Mouse (Mus musculus) brain, embryonic 14.5 days (tissue): ENCODE data around the gene Efcab11.

Experiments used
- CTCF ChIP-seq: fragments of 200-500 bp; IDR thresholded peaks from 2 replicates; pipeline ENCODE4 v1.5.1; 2012; ENCODE audit warnings: inconsistent platforms, mild to moderate bottlenecking, moderate library complexity, borderline replicate concordance; ENCODE audit not compliant: insufficient read depth, insufficient read length; ENCODE audit errors: extremely low read depth
- POLR2A ChIP-seq: fragments of 200-500 bp; IDR thresholded peaks from 2 replicates; pipeline ENCODE4 v1.6.1; 2012; ENCODE audit warnings: mild to moderate bottlenecking, inconsistent platforms, borderline replicate concordance; ENCODE audit not compliant: poor library complexity, insufficient read depth, insufficient read length, severe bottlenecking; ENCODE audit errors: extremely low read depth

DNA sequence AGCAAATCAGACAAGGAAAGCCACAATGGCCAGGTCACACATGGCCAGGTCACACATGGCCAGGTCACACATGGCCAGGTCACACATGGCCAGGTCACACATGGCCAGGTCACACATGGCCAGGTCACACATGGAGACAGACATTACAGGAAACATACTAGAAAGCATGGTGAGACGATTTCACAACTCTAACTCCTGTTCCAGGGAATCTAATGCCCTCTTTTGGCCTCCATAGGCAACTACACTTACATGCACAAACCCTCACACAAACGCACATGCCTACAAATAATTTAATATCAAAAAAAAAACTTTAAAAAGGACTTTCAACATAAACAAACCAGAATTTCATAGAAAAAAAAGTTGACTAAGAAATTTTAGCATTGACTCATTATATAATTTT lies 34.2 kb downstream of the Efcab11 start:
- TF ChIP-seq CTCF (no peak), POLR2A (no peak)
